Mouse (Mus musculus): ENCODE results near the gene Map2k4. TPM values are rescaled to one million over a fixed set of nuclear protein-coding genes. Genes with fewer than 3 reads are reported as not detected.

Map2k4 gene
- total and polyA plus RNA-seq, 2 experiments from 2014 or later = 116 TPM

DNA sequence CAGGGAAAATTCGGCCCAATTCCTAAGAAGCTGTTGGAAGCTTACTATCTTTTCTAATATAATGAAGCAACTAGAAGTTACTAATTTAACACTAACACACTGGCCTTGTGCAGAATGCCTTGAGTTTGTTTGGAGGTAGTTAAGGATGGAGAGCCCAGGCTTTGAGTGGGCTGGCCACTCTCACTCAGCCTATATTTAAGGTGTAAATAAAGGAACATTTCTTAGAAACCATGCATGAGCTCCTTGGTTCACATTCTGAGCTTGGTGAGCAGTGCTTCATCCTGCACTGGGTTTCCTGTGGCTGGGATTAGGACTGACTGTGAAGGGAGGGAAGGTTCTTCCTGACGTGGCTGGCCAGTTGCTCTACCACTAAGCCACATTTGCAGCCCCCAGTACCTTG lies 64.4 kb downstream of the Map2k4 start:
- Histone ChIP-seq H3K4me1 (ENCODE audit: insufficient read depth, low read length) (no peaks in the 10 kb centered on the region), H3K9me3 (ENCODE audit: low read length) (no peaks in the 10 kb centered on the region), H3K4me2 (ENCODE audit: low read depth, low read length) (no peak overlapping the region), H3K4me3 (ENCODE audit: low read length) (no peak overlapping the region), H3K9ac (replicated peaks; ENCODE audit: low read length) (no peak overlapping the region), H3K36me3 (ENCODE audit: insufficient read depth, low read length) (no peaks in the 10 kb centered on the region), H3K27ac (no peak overlapping the region), H3K27me3 (ENCODE audit: insufficient read depth, low read length) (no peaks in the 10 kb centered on the region)
- WGBS = 98% methylated on average over 2 of the region's 2 CpGs
- no peak for TF ChIP-seq CTCF (IDR thresholded peaks at IDR 0.05; ENCODE audit: low read depth)
- DNase-seq (ENCODE audit: low spot score) (no peak), ATAC-seq (no peak)

- DNase-seq (ENCODE audit: low spot score) (no peak), ATAC-seq (no peak)
- Histone ChIP-seq H3K4me1 (ENCODE audit: insufficient read depth, low read length) (no peaks in the 10 kb centered on the region), H3K27ac (no peak overlapping the region), H3K9me3 (ENCODE audit: low read length) (no peaks in the 10 kb centered on the region), H3K9ac (replicated peaks; ENCODE audit: low read length) (no peak overlapping the region), H3K4me3 (ENCODE audit: low read length) (no peak overlapping the region), H3K36me3 (ENCODE audit: insufficient read depth, low read length) (no peaks in the 10 kb centered on the region), H3K27me3 (ENCODE audit: insufficient read depth, low read length) (no peaks in the 10 kb centered on the region), H3K4me2 (ENCODE audit: low read depth, low read length) (no peak overlapping the region)
- no peak for TF ChIP-seq CTCF (IDR thresholded peaks at IDR 0.05; ENCODE audit: low read depth)
- WGBS = 78% methylated on average over 3 of the region's 3 CpGs
Observed at GRCm38 (mm10) chr11:65721615-65722014, 66.5 kb downstream of the Map2k4 start.

DNA sequence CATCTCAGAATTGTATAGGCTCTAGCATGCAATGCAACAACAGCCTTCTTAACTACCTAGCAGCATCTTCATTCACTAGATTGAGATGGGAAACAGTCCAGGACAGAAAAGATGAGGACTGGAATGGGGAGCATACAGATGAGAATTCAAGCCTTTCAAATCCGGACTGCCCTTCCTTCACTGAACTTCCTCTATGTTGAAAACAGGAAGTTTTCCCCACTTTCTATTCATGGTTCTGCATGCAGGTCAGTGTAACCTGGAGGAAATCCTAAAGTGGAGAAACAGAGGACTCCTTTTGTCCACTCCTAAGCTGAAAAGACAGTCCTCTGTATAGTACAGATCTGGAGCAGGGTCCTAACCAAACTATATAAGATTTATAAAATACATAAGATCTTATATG lies 68.1 kb downstream of the Map2k4 start:
- Histone ChIP-seq H3K27me3 (ENCODE audit: insufficient read depth, low read length) (no peaks in the 10 kb centered on the region), H3K4me2 (ENCODE audit: low read depth, low read length) (no peak overlapping the region), H3K4me1 (ENCODE audit: insufficient read depth, low read length) (no peaks in the 10 kb centered on the region), H3K27ac (no peak overlapping the region), H3K9ac (replicated peaks; ENCODE audit: low read length) (no peak overlapping the region), H3K4me3 (ENCODE audit: low read length) (no peak overlapping the region), H3K9me3 (ENCODE audit: low read length) (no peaks in the 10 kb centered on the region), H3K36me3 (ENCODE audit: insufficient read depth, low read length) (no peaks in the 10 kb centered on the region; the same call in 1 of the 2 replicates)
- WGBS = 69% methylated on average over 1 of the region's 1 CpGs
- no peak for ATAC-seq
- no peak for TF ChIP-seq CTCF (IDR thresholded peaks at IDR 0.05; ENCODE audit: low read depth)
- no peak for DNase-seq (ENCODE audit: low spot score)

DNA sequence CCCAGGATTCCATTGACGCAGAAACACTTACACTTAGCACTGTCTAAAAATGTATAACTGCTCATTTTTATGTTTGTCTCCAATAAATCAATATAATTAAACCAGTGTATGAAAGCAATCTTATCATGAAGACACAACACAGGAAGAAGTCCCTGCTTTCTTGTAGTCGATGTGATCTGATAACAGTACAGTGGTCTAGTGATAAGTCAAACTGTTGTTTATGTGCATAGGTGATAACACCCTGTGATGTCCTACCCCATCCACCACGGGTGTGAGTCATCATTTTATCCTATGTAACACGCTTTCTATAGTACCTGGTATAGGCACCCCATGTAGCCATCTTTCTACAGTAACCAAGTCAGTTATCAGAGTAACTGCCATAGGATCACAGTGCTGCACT lies 74.3 kb downstream of the Map2k4 start:
- Histone ChIP-seq H3K9me3 (ENCODE audit: low read length) (no peaks in the 10 kb centered on the region), H3K4me3 (ENCODE audit: low read length) (no peak overlapping the region), H3K36me3 (ENCODE audit: insufficient read depth, low read length) (no peaks in the 10 kb centered on the region; the same call in none of the 2 replicates), H3K9ac (replicated peaks; ENCODE audit: low read length) (no peak overlapping the region), H3K27me3 (ENCODE audit: insufficient read depth, low read length) (no peaks in the 10 kb centered on the region), H3K27ac (no peak overlapping the region), H3K4me1 (ENCODE audit: insufficient read depth, low read length) (no peaks in the 10 kb centered on the region), H3K4me2 (ENCODE audit: low read depth, low read length) (no peak overlapping the region)
- WGBS = 91% methylated on average over 4 of the region's 4 CpGs
- no peak for DNase-seq (ENCODE audit: low spot score)
- TF ChIP-seq CTCF (IDR thresholded peaks at IDR 0.05; ENCODE audit: low read depth) = no peak
- ATAC-seq = no peak

DNA sequence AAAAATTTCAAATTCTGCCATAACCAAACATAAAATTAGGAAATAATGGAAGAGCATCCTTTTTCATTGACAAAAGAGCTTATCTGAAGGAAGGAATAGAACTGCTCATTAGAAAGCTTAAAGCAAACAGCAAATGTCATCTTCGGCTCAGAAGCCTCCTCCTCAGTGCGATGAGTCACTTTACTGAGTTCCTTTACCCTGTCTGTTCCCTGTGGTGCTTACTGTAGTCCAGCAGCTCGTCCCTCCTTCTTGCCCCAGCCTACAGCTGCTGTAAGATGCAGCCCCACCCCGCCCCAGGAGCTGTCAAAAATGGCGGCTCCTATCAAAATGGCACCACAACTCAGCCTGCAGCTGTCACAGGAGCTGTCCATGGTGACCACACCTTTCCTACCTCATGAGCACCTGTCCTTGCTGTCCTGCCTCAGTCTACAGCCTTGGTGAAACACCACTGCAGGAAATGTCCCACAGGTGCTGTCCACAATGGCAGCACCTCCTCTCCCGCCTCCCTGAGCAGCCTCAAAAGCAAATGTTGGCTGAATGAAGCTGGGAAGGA lies 75.3 kb downstream of the Map2k4 start:
- peaks cover 4% of the 10 kb centered on the region for H3K36me3 ChIP-seq (ENCODE audit: insufficient read depth, low read length)
- H3K4me3 ChIP-seq (ENCODE audit: low read length) = no peak overlapping the region
- no peak overlapping the region for H3K4me2 ChIP-seq (ENCODE audit: low read depth, low read length)
- H3K4me1 ChIP-seq (ENCODE audit: insufficient read depth, low read length) = no peaks in the 10 kb centered on the region
- H3K27me3 ChIP-seq (ENCODE audit: insufficient read depth, low read length) = no peaks in the 10 kb centered on the region
- TF ChIP-seq CTCF (IDR thresholded peaks at IDR 0.05; ENCODE audit: low read depth) = no peak
- H3K27ac ChIP-seq = no peak overlapping the region
- no peak for ATAC-seq
- H3K9me3 ChIP-seq (ENCODE audit: low read length) = no peaks in the 10 kb centered on the region
- WGBS = 82% methylated on average over 6 of the region's 6 CpGs
- no peak overlapping the region for H3K9ac ChIP-seq (replicated peaks; ENCODE audit: low read length)
- no peak for DNase-seq (ENCODE audit: low spot score)

DNA sequence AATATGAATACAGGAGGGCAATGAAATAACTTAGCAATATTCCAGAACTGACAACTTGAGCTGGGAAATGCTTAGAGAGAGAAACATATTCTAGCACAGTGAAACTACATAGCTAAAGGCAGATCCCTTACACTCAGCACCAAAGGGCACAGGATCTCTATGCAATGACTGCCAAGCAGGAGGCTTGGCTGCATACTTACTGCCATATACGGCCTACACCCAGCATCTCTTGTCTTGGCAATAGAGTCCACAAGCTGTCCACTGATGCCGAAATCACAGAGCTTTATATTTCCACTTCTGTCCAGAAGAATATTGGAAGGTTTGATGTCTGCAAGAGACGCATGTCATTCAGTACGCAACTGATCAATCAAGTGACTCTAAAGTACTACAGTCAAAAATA lies 81.3 kb downstream of the Map2k4 start:
- Histone ChIP-seq H3K27me3 (ENCODE audit: insufficient read depth, low read length) (no peaks in the 10 kb centered on the region), H3K36me3 (ENCODE audit: insufficient read depth, low read length) (peaks cover 12% of the 10 kb centered on the region), H3K9ac (replicated peaks; ENCODE audit: low read length) (no peak overlapping the region), H3K4me2 (ENCODE audit: low read depth, low read length) (no peak overlapping the region), H3K27ac (no peak overlapping the region), H3K9me3 (ENCODE audit: low read length) (no peaks in the 10 kb centered on the region), H3K4me3 (ENCODE audit: low read length) (no peak overlapping the region), H3K4me1 (ENCODE audit: insufficient read depth, low read length) (no peaks in the 10 kb centered on the region)
- TF ChIP-seq CTCF (IDR thresholded peaks at IDR 0.05; ENCODE audit: low read depth) = no peak
- 94% methylated on average over 4 of the region's 4 CpGs for WGBS
- ATAC-seq = no peak
- no peak for DNase-seq (ENCODE audit: low spot score)

DNA sequence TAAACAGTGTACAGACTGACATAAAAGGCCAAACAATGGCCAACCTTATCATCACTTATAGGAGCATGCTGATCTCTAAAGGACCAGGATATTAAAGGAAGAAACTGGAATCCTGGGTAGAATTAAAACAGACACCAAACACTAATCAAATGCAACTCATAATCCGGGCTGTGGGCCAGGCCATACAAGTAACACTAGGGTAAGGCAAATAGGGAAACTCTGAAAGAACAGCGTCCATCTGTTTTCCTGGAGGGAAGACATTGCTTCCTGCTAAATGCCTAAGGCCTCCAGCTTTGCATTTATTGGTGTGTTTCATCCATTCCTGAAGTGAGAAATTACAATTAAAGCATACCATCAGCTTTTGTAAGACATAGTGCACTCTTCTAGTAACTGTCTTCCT lies 81.9 kb downstream of the Map2k4 start:
- Histone ChIP-seq H3K4me2 (ENCODE audit: low read depth, low read length) (no peak overlapping the region), H3K9me3 (ENCODE audit: low read length) (no peaks in the 10 kb centered on the region), H3K4me1 (ENCODE audit: insufficient read depth, low read length) (no peaks in the 10 kb centered on the region), H3K4me3 (ENCODE audit: low read length) (no peak overlapping the region), H3K9ac (replicated peaks; ENCODE audit: low read length) (no peak overlapping the region), H3K27ac (no peak overlapping the region), H3K27me3 (ENCODE audit: insufficient read depth, low read length) (no peaks in the 10 kb centered on the region), H3K36me3 (ENCODE audit: insufficient read depth, low read length) (peaks cover 12% of the 10 kb centered on the region)
- DNase-seq (ENCODE audit: low spot score) (no peak), ATAC-seq (no peak)
- WGBS = 82% methylated on average over 2 of the region's 2 CpGs
- no peak for TF ChIP-seq CTCF (IDR thresholded peaks at IDR 0.05; ENCODE audit: low read depth)
